Comparison of ENCODE assay signal across 9 mouse cellular contexts in genomic region chr10:20040116-20040515, GRCm38 (mm10).
DNase-seq lines count a peak whose midpoint lies in the region; TF ChIP-seq lines count a peak whose summit lies in the region.
"Had no signal": no experiment of that assay in that cellular context is flagged by ENCODE, and none has a peak within 500 bp of the region (broad histone marks: within the 10 kb centered on the region; RNA-seq: fewer than 3 reads in every experiment).

No protein-coding gene starts in this region.

- no peak overlapping the region for H3K4me3 ChIP-seq in lung, adult 2 months (replicated peaks; ENCODE audit: extremely low read depth, low read depth, low read length)
- H3K4me3 ChIP-seq in layer of hippocampus, adult 2 months = no peak overlapping the region
- H3K4me3 ChIP-seq: heart, embryonic 13.5 days; neural tube, embryonic 12.5 days had no signal

- intact Hi-C loops in heart, postnatal 36 days (cut with DNase I) = no loop called here

- 36% methylated on average over 7 of the region's 7 CpGs for WGBS in lung, adult 2 months

- TF ChIP-seq CTCF in lung, adult 2 months (IDR thresholded peaks at IDR 0.05; ENCODE audit: insufficient read depth, low read length) = no peak
- TF ChIP-seq CTCF in layer of hippocampus, adult 2 months (conservative IDR thresholded peaks at IDR 0.05) = no peak

- TF ChIP-seq POLR2A in lung, adult 2 months (IDR thresholded peaks at IDR 0.05; ENCODE audit: borderline replicate concordance, extremely low read depth, low read depth, low read length) = no peak

- H3K4me1 ChIP-seq in lung, adult 2 months (ENCODE audit: control insufficient read depth, insufficient read depth, low read length) = peaks cover 7% of the 10 kb centered on the region
- H3K4me1 ChIP-seq: heart, embryonic 13.5 days; neural tube, embryonic 12.5 days had no signal

- no peak overlapping the region for H3K27ac ChIP-seq in layer of hippocampus, adult 2 months
- H3K27ac ChIP-seq: heart, embryonic 13.5 days; neural tube, embryonic 12.5 days had no signal

- peak; percentile 52 to 63 for DNase-seq in lung, adult 18-20 months
- DNase-seq in lung, adult 2 months = no peak
- DNase-seq in gastrocnemius, adult 8-10 months (ENCODE audit: low spot score in 2 of 2) = peak; percentile 35 to 45
- DNase-seq in heart, postnatal 36 days = peak; percentile 52 to 58
- peak; percentile 69 for DNase-seq in lung, postnatal 36 days
- DNase-seq in layer of hippocampus, postnatal 14 days (ENCODE audit: low spot score in 2 of 2) = no peak
- no peak for DNase-seq in layer of hippocampus, adult 2 months (ENCODE audit: low spot score in 2 of 2)

Comparison
In these comparisons a context has a peak if more than half of its experiments do, and no peak if none do; other contexts are left out.
1. DNase-seq: peak in lung, adult 18-20 months (2 of 2), gastrocnemius, adult 8-10 months (2 of 2), heart, postnatal 36 days (2 of 2) and lung, postnatal 36 days (single experiment); none in lung, adult 2 months (single experiment), layer of hippocampus, postnatal 14 days (0 of 2) and layer of hippocampus, adult 2 months (0 of 2).